Mouse (Mus musculus) heart, embryonic 14.5 days (tissue): ENCODE results near the gene Slco3a1. TPM values are rescaled to one million over a fixed set of nuclear protein-coding genes. Genes with fewer than 3 reads are reported as not detected.
"Not testable (repeated sequence)": the region's sequence is repeated elsewhere in the genome, so short reads cannot be mapped to it uniquely, and the experiment has no call there.

ENCODE experiments used
- ATAC-seq: fragments of 200-750 bp; cut with Nextera tagmentation; 2 replicates; pipeline ENCODE4 v1.8.0; 2017; ENCODE audit warnings: low read depth, moderate TSS enrichment; ENCODE audit not compliant: insufficient number of reproducible peaks, insufficient read depth, low FRiP score
- H3K27ac ChIP-seq, 2 experiments: fragments of 200-500 bp in 1 of 2; fragments of 300-500 bp in 1 of 2; sonication (generic) in 1 of 2; replicated peaks in 1 of 2; 2 replicates each; pipeline ENCODE4 v1.5.1; 2012 to 2014; ENCODE audit warnings: low read depth in 2 of 2, low read length in 2 of 2, control low read depth in 1 of 2, mild to moderate bottlenecking in 1 of 2, mixed read lengths in 1 of 2; ENCODE audit not compliant: control insufficient read depth in 1 of 2, insufficient read depth in 1 of 2
- H3K27me3 ChIP-seq: fragments of 300-500 bp; sonication (generic); 2 replicates; pipeline ENCODE4 v1.6.1; 2014; ENCODE audit warnings: mild to moderate bottlenecking, low read length, control low read depth; ENCODE audit not compliant: control insufficient read depth, insufficient read depth
- H3K36me3 ChIP-seq: fragments of 300-500 bp; sonication (generic); 2 replicates; pipeline ENCODE4 v1.6.1; 2014; ENCODE audit warnings: mild to moderate bottlenecking, control low read depth, low read length, mixed read lengths; ENCODE audit not compliant: control insufficient read depth, insufficient read depth
- H3K4me1 ChIP-seq, 2 experiments: fragments of 200-500 bp in 1 of 2; fragments of 300-500 bp in 1 of 2; sonication (generic) in 1 of 2; 2 replicates each; pipeline ENCODE4 v1.6.1; 2012 to 2014; ENCODE audit warnings: low read length in 2 of 2, control low read depth in 1 of 2, mixed read lengths in 1 of 2; ENCODE audit not compliant: control insufficient read depth in 2 of 2, insufficient read depth in 2 of 2
- H3K4me2 ChIP-seq: fragments of 300-500 bp; sonication (generic); 2 replicates; pipeline ENCODE4 v1.6.1; 2014; ENCODE audit warnings: mild to moderate bottlenecking, low read length
- H3K4me3 ChIP-seq, 2 experiments: fragments of 200-500 bp in 1 of 2; fragments of 300-500 bp in 1 of 2; sonication (generic) in 1 of 2; 2 replicates each; pipeline ENCODE4 v1.5.1; 2012 to 2014; ENCODE audit warnings: low read length in 2 of 2, mild to moderate bottlenecking in 2 of 2, control low read depth in 1 of 2, low read depth in 1 of 2, moderate library complexity in 1 of 2; ENCODE audit not compliant: control insufficient read depth in 1 of 2, insufficient read depth in 1 of 2
- H3K9ac ChIP-seq: fragments of 300-500 bp; sonication (generic); 2 replicates; pipeline ENCODE4 v1.6.1; 2014; ENCODE audit warnings: mild to moderate bottlenecking, low read length
- H3K9me3 ChIP-seq: fragments of 300-500 bp; sonication (generic); 2 replicates; pipeline ENCODE4 v1.6.1; 2016; ENCODE audit warnings: low read length, control low read depth; ENCODE audit not compliant: control insufficient read depth
- WGBS: fragments of 180-500 bp; shearing (Covaris S2); extraction: QIAGEN DNeasy Blood & Tissue Kit; methylation state at CpG from one replicate; pipeline ENCODE4 v1.1.7; 2014; 5-methylcytosine and 5-hydroxymethylcytosine counted together
- polyA plus RNA-seq: library from polyadenylated mRNA; unstranded; fragments of >200 nt; fragmentation: Nextera tagmentation; extraction: Ambion mirVana; gene quantifications from 2 replicates; pipeline ENCODE4 v1.2.1, GENCODE M21; 2014

The Slco3a1 gene
- polyA plus RNA-seq, 1 experiment from 2014 or later = 16.0 TPM

- not testable (repeated sequence) for H3K4me3 ChIP-seq, H3K4me2 ChIP-seq, H3K9me3 ChIP-seq, ATAC-seq, H3K36me3 ChIP-seq, H3K9ac ChIP-seq, H3K27ac ChIP-seq, H3K27me3 ChIP-seq
- H3K4me1 ChIP-seq = peaks cover 13 to 24% of the 10 kb centered on the region in 2 experiments
These were observed 146.7 kb downstream of the Slco3a1 start for GRCm38 (mm10) chr7:74407851-74408250.

GRCm38 (mm10) chr7:74399729-74400128, 154.9 kb downstream of the Slco3a1 start:
- Histone ChIP-seq H3K4me2 (no peak overlapping the region), H3K27ac (no peak overlapping the region), H3K9me3 (no peaks in the 10 kb centered on the region), H3K9ac (no peak overlapping the region), H3K4me1 (peaks cover 0 to 2% of the 10 kb centered on the region in 2 experiments; a peak in 1 of 4 replicates), H3K27me3 (no peaks in the 10 kb centered on the region), H3K4me3 (no peak overlapping the region), H3K36me3 (no peaks in the 10 kb centered on the region)
- no peak for ATAC-seq
- 88% methylated on average over 6 of the region's 6 CpGs for WGBS

DNA sequence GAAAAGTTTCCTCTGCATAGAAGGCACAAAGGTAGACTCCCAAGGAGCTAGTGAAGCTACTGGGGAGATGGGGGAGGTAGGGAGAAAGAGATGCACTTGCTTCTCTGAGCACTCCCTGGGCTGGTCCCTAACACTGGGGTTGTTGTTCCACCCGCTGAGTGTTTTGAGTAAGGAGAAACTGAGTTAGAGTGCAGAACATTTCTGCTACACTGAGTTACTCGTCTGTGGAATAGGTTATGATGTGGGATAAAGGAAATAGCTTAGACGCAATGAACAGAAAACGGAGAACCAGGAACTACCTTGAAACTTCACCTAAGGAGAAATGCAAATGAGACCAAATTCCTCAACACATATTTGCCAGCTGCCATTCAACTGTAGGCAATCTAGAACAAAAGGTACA, 155.4 kb downstream of the Slco3a1 start:
- ATAC-seq = no peak
- Histone ChIP-seq H3K9me3 (no peaks in the 10 kb centered on the region), H3K4me2 (no peak overlapping the region), H3K4me1 (peaks cover 0 to 2% of the 10 kb centered on the region in 2 experiments; a peak in 1 of 4 replicates), H3K27me3 (no peaks in the 10 kb centered on the region), H3K27ac (no peak overlapping the region), H3K4me3 (no peak overlapping the region), H3K9ac (no peak overlapping the region), H3K36me3 (no peaks in the 10 kb centered on the region)
- 92% methylated on average over 4 of the region's 4 CpGs for WGBS

DNA sequence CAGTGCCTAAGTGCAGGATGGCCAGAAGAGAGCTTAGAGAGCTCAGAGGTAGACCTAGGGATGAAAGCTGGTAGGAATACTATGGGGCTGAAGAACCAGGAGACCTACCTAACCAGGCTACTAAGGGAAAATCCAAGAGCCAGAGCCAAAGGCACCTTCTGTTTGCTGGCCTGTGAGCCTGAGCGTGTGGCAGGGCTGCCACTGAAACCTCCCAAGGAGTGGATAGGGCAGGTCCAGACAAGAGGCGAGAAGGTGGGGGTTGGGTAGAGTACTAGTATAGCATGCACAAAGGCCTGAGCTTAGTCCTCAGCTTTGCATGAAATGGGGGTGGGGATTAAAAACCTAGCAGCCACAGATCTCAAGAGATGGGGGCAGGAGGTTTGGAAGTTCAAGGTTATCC, 156.3 kb downstream of the Slco3a1 start:
- H3K9me3 ChIP-seq = no peaks in the 10 kb centered on the region
- no peak overlapping the region for H3K4me2 ChIP-seq
- H3K9ac ChIP-seq = no peak overlapping the region
- no peaks in the 10 kb centered on the region for H3K27me3 ChIP-seq
- H3K27ac ChIP-seq = no peak overlapping the region
- ATAC-seq = no peak
- 76% methylated on average over 2 of the region's 2 CpGs for WGBS
- H3K36me3 ChIP-seq = no peaks in the 10 kb centered on the region
- no peak overlapping the region for H3K4me3 ChIP-seq
- H3K4me1 ChIP-seq = peaks cover 0 to 2% of the 10 kb centered on the region in 2 experiments; a peak in 1 of 4 replicates

DNA sequence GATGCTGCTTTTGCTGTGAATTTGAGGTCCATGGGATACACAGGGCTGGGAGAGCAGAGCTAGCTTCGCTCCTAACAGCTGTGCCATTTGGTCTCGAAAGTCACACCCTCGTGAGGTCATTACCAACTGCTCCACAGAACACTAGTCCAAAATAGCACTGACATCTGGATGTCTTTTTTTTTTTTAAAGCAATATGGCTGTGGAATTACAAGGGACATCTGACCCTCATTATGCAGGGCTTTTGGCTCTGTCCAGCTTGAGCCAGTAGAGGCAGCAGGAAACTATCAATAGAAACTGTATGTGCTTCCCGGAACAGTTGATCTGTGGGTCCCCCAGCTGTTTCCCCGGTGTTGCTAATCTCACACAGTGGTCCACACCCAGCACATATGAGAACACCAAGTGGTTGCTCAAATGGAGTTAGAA, 163.1 kb downstream of the Slco3a1 start:
- H3K4me2 ChIP-seq = no peak overlapping the region
- no peak overlapping the region for H3K9ac ChIP-seq
- H3K9me3 ChIP-seq = no peaks in the 10 kb centered on the region
- ATAC-seq = no peak
- 43% methylated on average over 5 of the region's 5 CpGs for WGBS
- H3K4me1 ChIP-seq = peaks cover 7 to 11% of the 10 kb centered on the region in 2 experiments
- H3K36me3 ChIP-seq = no peaks in the 10 kb centered on the region
- no peak overlapping the region for H3K4me3 ChIP-seq
- no peaks in the 10 kb centered on the region for H3K27me3 ChIP-seq
- no peak overlapping the region for H3K27ac ChIP-seq

GRCm38 (mm10) chr7:74389570-74389969, 165.0 kb downstream of the Slco3a1 start:
- Histone ChIP-seq H3K27ac (no peak overlapping the region), H3K36me3 (no peaks in the 10 kb centered on the region), H3K4me1 (peaks cover 11 to 18% of the 10 kb centered on the region in 2 experiments), H3K9ac (no peak overlapping the region), H3K9me3 (no peaks in the 10 kb centered on the region), H3K27me3 (no peaks in the 10 kb centered on the region), H3K4me2 (no peak overlapping the region), H3K4me3 (no peak overlapping the region)
- WGBS = 85% methylated on average over 2 of the region's 2 CpGs
- no peak for ATAC-seq

GRCm38 (mm10) chr7:74386257-74386656, 168.3 kb downstream of the Slco3a1 start:
- Histone ChIP-seq H3K4me3 (no peak overlapping the region), H3K4me1 (peaks cover 35 to 40% of the 10 kb centered on the region in 2 experiments), H3K9ac (no peak overlapping the region), H3K27ac (peak overlapping the region in 1 of 2 experiments; percentile 33; a peak in 1 of 4 replicates), H3K9me3 (no peaks in the 10 kb centered on the region), H3K27me3 (no peaks in the 10 kb centered on the region), H3K4me2 (no peak overlapping the region), H3K36me3 (no peaks in the 10 kb centered on the region)
- ATAC-seq = no peak
- 46% methylated on average over 5 of the region's 5 CpGs for WGBS

DNA sequence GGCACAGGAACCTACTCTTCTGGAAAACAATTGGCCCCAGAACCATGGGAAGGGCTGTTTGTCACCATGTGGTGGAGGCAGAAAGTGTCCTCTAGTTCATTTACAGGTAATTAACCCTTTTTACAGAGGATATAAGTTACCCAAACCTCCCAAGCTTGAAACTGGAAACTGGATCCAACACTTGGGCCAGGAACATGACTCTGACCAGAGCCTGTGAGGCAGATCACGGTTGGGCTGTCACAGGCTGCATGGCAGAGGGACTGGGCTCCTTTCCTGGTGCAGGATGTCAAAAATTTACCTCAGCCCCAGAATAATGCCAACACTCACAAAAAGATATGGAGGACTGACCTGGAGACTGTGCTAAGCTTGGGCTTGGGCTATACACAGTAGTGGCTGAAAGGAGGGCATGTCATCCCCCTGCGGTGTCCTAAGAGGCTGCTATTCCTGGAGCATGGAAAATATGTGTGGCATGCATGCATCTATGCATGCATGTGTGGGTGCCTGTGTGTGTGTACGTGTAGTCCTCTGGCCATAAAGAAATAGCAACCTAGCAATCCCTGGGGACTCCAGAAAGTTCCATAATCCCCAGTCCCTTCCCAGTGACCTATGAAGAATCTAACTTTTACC, 171.4 kb downstream of the Slco3a1 start:
- no peak overlapping the region for H3K9ac ChIP-seq
- H3K9me3 ChIP-seq = no peaks in the 10 kb centered on the region
- no peak overlapping the region for H3K4me2 ChIP-seq
- no peaks in the 10 kb centered on the region for H3K36me3 ChIP-seq
- H3K4me1 ChIP-seq = peaks cover 32 to 44% of the 10 kb centered on the region in 2 experiments
- H3K27ac ChIP-seq = peak overlapping the region; percentile 80 to 85
- 35% methylated on average over 3 of the region's 3 CpGs for WGBS
- no peaks in the 10 kb centered on the region for H3K27me3 ChIP-seq
- no peak overlapping the region for H3K4me3 ChIP-seq
- peak; percentile 55; the same call in 1 of the 2 replicates for ATAC-seq
